Mouse (Mus musculus): ENCODE measurements around the gene Kcnh2. TPM values are rescaled to one million over a fixed set of nuclear protein-coding genes. Genes with fewer than 3 reads are reported as not detected.
A peak's percentile ranks its signal among the peaks of the same experiment; 100 is the strongest.

Kcnh2 gene
- total RNA-seq, 1 experiment from 2014 or later = 2.6 TPM

DNA sequence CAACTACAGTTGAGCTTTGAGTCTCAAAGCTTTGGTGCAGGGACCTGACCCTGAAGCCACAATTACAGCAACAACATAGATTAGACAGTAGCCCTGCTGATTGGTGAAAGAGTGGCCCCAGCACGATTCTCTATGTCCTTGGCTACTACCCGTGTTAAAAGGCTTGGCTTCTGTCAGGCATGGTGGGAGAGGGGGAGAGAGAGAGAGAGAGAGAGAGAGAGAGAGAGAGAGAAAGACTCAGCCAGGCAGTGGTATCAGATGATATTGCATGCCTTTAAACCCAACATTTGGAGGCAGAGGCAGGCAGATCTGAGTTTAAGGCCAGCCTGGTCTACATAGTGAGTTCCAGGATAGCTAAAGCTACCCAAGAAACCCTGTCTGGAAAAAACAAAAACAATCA lies 30.6 kb upstream of the Kcnh2 start:
- ATAC-seq (replicated peaks in 1 of 2; ENCODE audit: insufficient read depth in 1 of 2, low FRiP score in 2 of 2, low TSS enrichment in 1 of 2, low read depth in 1 of 2, poor library complexity in 2 of 2, severe bottlenecking in 2 of 2) = no peak

DNA sequence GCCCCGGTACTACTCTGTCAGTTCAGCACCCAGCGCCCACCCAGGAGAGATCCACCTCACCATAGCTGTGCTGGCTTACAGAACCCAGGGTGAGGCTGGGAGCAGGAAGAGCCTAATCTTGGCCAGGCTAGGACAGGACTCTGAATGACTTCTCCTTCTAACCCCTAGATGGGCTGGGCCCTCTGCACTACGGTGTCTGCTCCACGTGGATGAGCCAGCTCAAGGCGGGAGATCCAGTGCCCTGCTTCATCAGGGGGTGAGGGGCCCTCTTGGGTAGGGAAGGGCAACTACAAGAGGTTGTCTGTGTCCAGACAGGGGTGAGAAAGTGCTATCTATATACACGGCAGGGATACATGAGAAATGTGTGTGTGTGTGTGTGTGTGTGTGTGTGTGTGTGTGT lies 30.1 kb upstream of the Kcnh2 start:
- ATAC-seq (replicated peaks in 1 of 2; ENCODE audit: insufficient read depth in 1 of 2, low FRiP score in 2 of 2, low TSS enrichment in 1 of 2, low read depth in 1 of 2, poor library complexity in 2 of 2, severe bottlenecking in 2 of 2) = no peak

DNA sequence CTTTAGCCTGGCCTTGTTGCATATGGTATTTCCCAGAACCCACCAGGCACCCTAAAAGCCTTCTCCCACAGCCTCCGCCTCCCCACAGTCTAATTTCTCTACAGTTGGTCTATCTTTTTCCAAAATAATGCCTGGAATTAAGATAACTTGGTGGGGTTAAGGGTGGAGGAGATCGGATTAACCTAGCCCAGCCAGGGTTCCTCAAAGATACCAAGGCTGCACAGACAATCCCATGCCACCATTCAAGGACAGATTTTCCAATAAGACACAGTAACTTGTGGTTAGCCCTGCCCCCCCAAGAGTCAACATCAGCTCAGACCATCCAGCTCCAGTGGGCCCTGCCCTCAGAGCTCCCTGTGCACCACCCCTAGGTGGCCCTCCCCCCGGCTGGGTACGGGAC lies 29.1 kb upstream of the Kcnh2 start:
- no peak for ATAC-seq (replicated peaks in 1 of 2; ENCODE audit: insufficient read depth in 1 of 2, low FRiP score in 2 of 2, low TSS enrichment in 1 of 2, low read depth in 1 of 2, poor library complexity in 2 of 2, severe bottlenecking in 2 of 2)

DNA sequence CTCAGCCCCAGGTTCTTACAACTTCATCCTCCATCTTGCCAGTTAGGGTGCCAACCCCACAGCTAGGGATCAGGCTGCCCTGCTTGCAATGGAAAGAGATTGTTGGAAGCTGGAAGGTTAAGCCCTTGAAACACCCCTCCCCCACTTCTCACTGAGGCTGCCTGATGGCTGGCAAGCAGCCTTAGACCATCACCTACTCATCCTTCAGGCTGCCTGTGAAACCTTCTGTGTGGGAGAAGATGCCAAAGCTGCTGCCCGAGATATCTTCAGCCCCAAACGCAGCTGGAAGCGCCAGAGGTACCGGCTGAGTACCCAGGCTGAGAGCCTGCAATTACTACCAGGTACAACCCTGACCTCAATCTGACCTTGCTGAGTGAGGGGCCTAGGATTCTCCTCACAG lies 28.1 kb upstream of the Kcnh2 start:
- no peak for ATAC-seq (replicated peaks in 1 of 2; ENCODE audit: insufficient read depth in 1 of 2, low FRiP score in 2 of 2, low TSS enrichment in 1 of 2, low read depth in 1 of 2, poor library complexity in 2 of 2, severe bottlenecking in 2 of 2)

DNA sequence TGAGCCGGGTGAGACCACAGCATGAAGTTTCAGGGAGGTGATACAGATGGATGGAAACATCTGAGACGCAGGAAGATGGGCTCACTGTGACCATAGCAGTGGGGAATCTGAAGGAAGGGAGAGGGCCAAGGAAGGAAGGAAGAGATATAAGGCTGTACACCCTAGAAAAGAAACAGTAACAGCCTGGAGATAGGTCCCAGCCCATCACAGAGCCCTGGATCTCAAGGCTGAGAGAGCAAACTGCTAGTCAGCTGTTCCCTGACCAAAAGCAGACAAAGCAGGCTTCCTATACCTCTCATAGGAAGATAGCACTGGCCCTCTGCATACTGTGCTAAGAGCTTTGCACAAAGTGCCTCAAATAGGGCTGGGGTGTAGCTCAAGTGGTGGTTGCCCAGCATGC lies 27.3 kb upstream of the Kcnh2 start:
- ATAC-seq (replicated peaks in 1 of 2; ENCODE audit: insufficient read depth in 1 of 2, low FRiP score in 2 of 2, low TSS enrichment in 1 of 2, low read depth in 1 of 2, poor library complexity in 2 of 2, severe bottlenecking in 2 of 2) = no peak

DNA sequence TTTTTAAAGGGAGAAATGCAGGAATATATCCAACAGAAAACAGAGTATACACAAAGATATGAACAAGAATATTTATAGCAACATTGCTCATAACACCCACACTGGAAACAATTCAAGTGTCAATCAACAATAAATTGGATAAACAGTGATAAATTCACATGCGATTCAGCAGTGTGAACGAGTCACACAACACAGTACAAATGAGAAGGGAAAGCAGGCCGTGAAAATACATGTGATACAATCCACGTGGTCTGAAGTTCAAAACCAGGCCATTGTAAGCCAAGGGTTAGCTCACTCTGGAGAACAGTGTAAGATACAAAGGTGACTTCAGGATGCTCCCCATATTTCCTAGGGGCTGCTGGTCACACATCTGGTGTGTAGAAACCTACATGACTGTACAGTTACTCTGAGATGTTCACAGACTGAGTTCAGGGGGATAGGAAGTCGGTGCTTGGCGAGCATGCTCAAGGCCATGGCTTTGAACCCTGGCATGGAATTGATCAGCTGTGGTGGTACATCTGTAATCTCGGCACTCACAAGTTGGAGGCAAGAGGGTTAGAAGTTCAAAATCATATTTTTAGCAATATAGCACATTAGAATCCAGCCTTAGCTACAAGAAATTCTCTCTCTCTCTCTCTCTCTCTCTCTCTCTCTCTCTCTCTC lies 23.4 kb upstream of the Kcnh2 start:
- ATAC-seq (replicated peaks in 1 of 2; ENCODE audit: insufficient read depth in 1 of 2, low FRiP score in 2 of 2, low TSS enrichment in 1 of 2, low read depth in 1 of 2, poor library complexity in 2 of 2, severe bottlenecking in 2 of 2) = no peak

DNA sequence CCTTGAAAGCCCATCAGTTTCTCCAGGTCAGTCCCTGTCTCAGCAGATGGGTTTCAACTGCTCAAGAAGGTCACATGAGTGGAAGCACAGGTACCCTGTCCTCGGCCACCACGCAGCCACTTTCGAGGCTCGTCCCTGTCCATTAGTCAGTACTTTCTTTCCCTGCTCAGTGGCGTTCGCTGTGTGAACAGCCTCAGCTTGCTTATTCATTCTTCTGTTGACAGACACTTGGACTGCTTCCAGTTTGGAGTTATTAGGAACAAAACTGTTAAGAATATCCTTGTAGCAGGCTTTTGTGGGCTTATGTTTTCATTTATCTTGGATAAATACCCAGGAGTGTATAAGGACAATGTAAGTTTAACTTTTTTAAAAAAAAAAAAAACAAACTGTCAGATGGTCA lies 22.8 kb upstream of the Kcnh2 start:
- no peak for ATAC-seq (replicated peaks in 1 of 2; ENCODE audit: insufficient read depth in 1 of 2, low FRiP score in 2 of 2, low TSS enrichment in 1 of 2, low read depth in 1 of 2, poor library complexity in 2 of 2, severe bottlenecking in 2 of 2)

DNA sequence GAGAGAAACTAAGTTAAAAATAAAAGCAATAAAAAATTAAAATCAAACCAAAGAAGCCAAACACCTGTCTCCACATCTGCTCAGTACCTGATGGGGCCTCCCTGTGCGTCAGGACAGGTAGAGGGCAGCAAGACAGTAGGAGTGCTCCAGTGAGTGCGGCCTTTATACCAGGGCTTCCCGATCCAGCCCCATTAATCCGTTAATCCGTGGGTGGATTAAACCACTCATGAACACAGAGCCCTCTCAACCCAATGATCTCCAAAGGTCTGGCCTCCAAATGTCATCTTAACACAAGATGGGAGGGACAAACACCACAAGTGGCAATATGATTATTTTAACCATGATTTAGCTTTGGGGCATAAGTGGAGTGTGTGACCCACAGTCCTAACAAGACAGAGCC lies 22.4 kb upstream of the Kcnh2 start:
- no peak for ATAC-seq (replicated peaks in 1 of 2; ENCODE audit: insufficient read depth in 1 of 2, low FRiP score in 2 of 2, low TSS enrichment in 1 of 2, low read depth in 1 of 2, poor library complexity in 2 of 2, severe bottlenecking in 2 of 2)

DNA sequence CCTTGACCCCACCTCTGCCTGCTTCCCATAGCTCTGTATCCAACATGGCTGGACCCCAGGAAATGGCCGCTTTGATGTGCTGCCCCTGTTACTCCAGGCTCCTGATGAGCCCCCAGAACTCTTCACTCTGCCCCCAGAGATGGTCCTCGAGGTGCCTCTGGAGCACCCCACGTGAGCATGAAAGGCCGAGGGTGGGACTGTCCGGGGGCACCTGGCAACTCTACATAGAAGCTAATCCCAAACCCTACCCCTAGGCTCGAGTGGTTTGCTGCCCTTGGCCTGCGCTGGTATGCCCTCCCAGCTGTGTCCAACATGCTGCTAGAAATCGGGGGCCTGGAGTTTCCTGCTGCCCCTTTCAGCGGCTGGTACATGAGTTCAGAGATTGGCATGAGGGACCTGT lies 18.4 kb upstream of the Kcnh2 start:
- no peak for ATAC-seq (replicated peaks in 1 of 2; ENCODE audit: insufficient read depth in 1 of 2, low FRiP score in 2 of 2, low TSS enrichment in 1 of 2, low read depth in 1 of 2, poor library complexity in 2 of 2, severe bottlenecking in 2 of 2)

DNA sequence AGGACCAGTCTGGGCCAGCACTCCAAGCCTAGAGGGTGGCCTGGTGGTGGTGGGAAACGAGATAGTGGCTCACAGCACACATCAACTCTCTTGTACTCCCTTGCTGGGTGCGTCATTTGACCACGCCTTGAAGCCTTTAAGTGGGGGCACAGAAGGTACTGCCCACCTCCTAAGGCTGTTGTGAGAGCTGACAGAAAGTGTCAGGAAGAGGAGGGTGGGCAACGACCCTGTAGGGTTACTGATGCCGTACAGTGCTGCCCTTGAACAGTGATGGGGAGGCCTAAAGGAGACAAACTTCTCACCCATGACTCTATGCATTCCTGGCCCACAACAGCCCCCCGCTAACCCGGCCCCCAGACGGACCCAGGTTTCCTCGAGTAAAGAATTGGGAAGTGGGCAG lies 15.0 kb upstream of the Kcnh2 start:
- no peak for ATAC-seq (replicated peaks in 1 of 2; ENCODE audit: insufficient read depth in 1 of 2, low FRiP score in 2 of 2, low TSS enrichment in 1 of 2, low read depth in 1 of 2, poor library complexity in 2 of 2, severe bottlenecking in 2 of 2)

DNA sequence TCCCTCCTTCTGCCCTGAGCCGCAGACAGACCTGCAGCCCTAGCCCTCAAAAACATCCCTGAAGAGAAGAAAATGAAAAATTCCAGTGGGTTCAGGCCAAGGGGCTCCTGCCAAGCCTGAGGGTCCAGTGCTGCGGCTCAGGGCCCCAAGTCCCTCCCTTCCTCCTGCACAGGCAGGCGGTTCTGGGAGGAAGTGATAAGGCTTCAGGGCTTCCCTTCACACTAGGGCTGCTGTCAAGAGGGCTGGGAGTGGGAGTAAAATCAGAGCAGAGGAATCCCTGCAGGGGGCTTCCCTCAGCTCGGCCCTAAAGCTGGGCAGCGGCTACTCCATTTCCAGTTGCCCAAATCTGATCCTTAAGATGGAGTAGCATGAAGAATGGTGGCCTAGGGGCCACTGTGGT lies 14.1 kb upstream of the Kcnh2 start:
- peak; percentile 80 to 81 for ATAC-seq (replicated peaks in 1 of 2; ENCODE audit: insufficient read depth in 1 of 2, low FRiP score in 2 of 2, low TSS enrichment in 1 of 2, low read depth in 1 of 2, poor library complexity in 2 of 2, severe bottlenecking in 2 of 2)

DNA sequence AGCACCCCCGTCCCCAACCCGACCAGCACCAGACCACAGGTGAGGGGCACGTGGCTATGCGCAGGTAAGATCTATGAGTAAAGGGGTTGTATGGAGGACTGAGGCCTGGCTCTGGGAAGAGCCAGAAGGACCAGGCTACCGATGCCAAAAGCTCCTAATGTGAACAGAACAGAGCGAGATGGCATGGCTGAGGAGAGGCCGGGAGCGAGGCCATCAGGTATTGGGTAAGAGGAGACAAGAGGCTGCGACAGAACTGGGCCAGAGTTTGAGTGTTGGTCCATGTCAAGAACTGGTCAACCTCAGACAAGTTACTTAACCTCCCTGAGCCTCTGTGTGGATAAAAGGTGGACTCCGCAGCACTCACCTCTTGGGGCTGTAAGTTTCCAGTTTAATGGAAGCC lies 13.6 kb upstream of the Kcnh2 start:
- ATAC-seq (replicated peaks in 1 of 2; ENCODE audit: insufficient read depth in 1 of 2, low FRiP score in 2 of 2, low TSS enrichment in 1 of 2, low read depth in 1 of 2, poor library complexity in 2 of 2, severe bottlenecking in 2 of 2) = no peak

DNA sequence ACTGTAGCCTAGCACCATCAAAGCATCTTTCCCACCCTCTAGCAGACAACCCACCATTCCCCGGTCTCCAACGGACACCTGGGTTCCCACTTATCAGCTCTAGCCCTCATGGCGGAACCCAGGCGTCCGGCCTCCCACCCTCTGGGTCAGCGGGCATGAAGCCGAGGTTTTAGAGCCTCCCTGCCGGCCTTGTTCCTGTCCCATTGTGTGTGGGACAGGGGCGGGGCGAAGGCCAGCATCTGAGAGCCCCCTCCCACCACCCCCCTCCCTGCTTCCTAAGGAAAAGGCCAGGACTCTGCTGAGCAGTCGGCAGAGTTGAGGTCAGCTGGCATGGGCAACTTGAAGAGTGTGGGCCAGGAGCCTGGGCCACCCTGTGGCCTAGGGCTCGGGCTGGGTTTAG lies 13.1 kb upstream of the Kcnh2 start, which contains the start of gene Nos3:
Nos3 (plus strand) TSS at position 303 of the 400 bp plus-strand sequence.
- no peak for ATAC-seq (replicated peaks in 1 of 2; ENCODE audit: insufficient read depth in 1 of 2, low FRiP score in 2 of 2, low TSS enrichment in 1 of 2, low read depth in 1 of 2, poor library complexity in 2 of 2, severe bottlenecking in 2 of 2)

DNA sequence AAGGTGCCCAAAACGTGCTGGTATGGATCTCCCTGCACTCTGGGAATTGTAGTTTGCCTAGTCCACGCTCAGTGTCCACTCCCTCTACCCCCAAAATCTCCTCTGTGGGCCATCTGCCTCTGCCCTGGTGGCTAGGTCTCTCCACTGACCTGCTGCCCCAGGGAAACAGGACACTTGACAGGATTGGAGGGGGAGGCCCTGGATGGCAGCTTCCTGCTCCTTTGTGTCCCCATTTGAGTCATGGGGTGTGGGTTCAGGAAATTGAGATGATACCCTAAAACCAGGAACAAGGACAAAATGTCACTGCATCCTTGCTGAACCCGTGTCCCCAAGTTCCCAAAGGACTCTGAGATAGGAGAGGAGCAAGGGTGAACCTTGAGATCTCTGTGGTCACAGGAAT lies 12.7 kb upstream of the Kcnh2 start:
- no peak for ATAC-seq (replicated peaks in 1 of 2; ENCODE audit: insufficient read depth in 1 of 2, low FRiP score in 2 of 2, low TSS enrichment in 1 of 2, low read depth in 1 of 2, poor library complexity in 2 of 2, severe bottlenecking in 2 of 2)

DNA sequence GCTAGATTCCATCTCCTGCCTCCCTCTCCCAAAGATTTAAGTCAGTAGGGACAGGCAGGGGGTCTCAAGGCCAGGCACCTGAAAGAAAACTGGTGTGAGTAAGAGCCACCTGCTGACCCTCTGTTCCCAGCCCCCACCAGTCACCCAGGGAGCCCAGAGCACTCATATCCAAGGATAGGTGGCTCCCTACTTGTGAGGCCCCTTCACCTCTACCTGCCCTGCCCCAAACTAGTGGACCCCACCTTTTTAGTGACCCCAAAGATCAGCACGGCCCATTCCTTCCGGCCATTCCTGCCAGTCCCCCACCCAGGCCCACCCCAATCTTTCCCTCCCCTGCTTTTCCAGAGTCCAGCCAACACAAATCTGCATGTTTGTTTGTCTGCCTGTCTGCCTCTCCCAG lies 12.1 kb upstream of the Kcnh2 start:
- no peak for ATAC-seq (replicated peaks in 1 of 2; ENCODE audit: insufficient read depth in 1 of 2, low FRiP score in 2 of 2, low TSS enrichment in 1 of 2, low read depth in 1 of 2, poor library complexity in 2 of 2, severe bottlenecking in 2 of 2)

DNA sequence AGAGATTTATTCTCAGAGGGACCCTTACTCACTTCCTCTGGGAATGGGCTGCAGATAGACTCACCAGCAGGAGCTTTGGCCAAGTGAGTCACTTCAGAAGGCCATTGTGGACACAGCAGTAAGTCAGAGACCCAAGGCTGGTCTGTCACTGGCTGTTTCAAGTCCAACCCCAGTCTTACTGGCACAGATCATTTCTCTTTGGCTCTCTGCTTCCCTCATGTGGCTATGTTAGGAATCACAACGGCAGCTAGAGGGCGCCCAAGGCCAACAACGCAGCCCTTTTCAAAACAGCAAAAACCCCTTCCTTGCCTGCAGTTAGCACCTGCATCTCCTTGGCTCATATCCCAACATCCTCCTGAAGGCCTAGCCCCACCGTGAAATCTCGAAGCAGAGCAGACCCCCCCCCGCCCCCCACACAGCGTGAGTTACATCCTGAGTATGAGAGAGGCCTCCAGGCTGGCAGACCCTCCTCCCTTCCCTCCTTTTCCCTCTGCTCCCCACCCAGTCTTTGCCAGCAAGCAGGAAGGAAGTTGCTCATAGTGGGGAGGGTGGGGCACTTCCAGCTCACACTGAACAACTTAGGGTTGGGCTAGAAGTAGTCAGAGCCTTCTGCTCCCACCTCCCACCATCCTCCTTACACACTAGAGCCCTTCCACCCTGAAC lies 9.5 kb upstream of the Kcnh2 start:
- ATAC-seq (replicated peaks in 1 of 2; ENCODE audit: insufficient read depth in 1 of 2, low FRiP score in 2 of 2, low TSS enrichment in 1 of 2, low read depth in 1 of 2, poor library complexity in 2 of 2, severe bottlenecking in 2 of 2) = peak; percentile 67 to 79

DNA sequence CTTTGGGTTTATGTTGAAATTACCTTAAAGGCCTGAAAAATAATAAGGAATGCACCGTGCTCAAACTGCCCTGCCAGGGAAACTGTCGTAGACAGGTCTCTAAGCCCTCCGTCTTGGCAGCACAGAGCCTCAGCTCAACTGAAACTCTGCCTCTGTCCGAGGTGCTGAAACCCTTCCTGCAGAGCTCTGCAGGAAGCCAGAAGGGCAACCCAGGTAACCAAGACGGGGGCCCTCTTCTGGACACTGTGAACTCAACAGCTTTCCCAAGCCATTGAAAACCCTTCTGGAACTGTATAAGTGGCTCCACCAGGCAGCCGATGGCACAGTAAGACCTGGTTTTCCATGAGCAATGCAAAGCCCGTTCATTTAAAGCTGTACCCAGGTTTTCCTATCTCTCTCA lies 6.1 kb upstream of the Kcnh2 start:
- peak; percentile 76 to 81 for ATAC-seq (replicated peaks in 1 of 2; ENCODE audit: insufficient read depth in 1 of 2, low FRiP score in 2 of 2, low TSS enrichment in 1 of 2, low read depth in 1 of 2, poor library complexity in 2 of 2, severe bottlenecking in 2 of 2)

DNA sequence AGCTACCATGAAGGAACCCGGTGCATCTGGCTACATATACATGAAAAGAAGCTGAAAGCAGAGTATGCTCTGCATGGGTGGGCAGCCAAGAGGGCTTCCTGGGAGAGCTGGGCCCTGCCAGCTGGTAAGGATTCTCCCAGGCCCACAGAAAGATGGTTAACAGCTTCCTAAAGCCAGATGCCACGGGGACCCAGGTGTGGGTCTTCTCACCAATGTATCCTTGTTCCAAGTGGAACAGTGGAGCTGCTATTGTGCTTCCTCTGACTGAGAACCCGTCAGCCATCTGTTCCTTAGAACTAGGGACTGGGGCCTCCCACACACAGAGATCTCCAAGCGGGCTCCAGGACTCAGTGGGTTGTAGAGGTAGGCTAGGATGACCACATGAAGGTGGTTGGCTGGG lies 5.4 kb upstream of the Kcnh2 start:
- ATAC-seq (replicated peaks in 1 of 2; ENCODE audit: insufficient read depth in 1 of 2, low FRiP score in 2 of 2, low TSS enrichment in 1 of 2, low read depth in 1 of 2, poor library complexity in 2 of 2, severe bottlenecking in 2 of 2) = no peak

DNA sequence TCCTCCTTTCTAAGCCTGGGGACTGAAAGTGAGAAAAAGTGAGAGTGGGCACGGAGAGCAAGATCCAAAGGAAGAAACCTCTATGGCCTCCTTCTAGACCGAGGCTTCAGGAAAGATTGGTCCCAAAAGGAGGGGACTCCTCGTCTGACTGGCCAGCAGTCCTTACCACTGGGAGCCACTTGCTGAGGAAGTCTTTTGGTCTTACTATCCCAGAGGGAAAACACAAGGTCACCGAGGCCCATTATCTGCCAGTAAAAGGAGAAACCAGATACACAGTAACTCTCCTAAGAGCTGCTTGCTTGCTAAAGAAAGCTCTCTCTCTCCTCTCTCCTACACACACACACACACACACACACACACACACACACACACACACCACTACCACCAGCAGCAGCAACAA lies 1.9 kb upstream of the Kcnh2 start:
- no peak for ATAC-seq (replicated peaks in 1 of 2; ENCODE audit: insufficient read depth in 1 of 2, low FRiP score in 2 of 2, low TSS enrichment in 1 of 2, low read depth in 1 of 2, poor library complexity in 2 of 2, severe bottlenecking in 2 of 2)
